Mouse (Mus musculus) testis, adult 2 months (tissue): ENCODE results near the gene Prkcsh.

Experiments
- CTCF ChIP-seq: fragments of 200-500 bp; IDR thresholded peaks from 2 replicates; pipeline ENCODE4 v1.5.1; 2012; ENCODE audit warnings: low read depth, mild to moderate bottlenecking, inconsistent platforms, low read length, moderate library complexity; ENCODE audit not compliant: control insufficient read depth, insufficient read depth, insufficient replicate concordance
- POLR2A ChIP-seq: fragments of 200-500 bp; IDR thresholded peaks from 2 replicates; pipeline ENCODE4 v1.6.1; 2012; ENCODE audit warnings: low read depth, mild to moderate bottlenecking, inconsistent platforms, low read length, moderate library complexity; ENCODE audit not compliant: control insufficient read depth

- TF ChIP-seq POLR2A (no peak), CTCF (no peak)
These were observed 42.5 kb upstream of the Prkcsh start for GRCm38 (mm10) chr9:21960135-21960534.
